Mouse (Mus musculus): ENCODE data around the gene Fkbp11.

The Fkbp11 gene

DNA sequence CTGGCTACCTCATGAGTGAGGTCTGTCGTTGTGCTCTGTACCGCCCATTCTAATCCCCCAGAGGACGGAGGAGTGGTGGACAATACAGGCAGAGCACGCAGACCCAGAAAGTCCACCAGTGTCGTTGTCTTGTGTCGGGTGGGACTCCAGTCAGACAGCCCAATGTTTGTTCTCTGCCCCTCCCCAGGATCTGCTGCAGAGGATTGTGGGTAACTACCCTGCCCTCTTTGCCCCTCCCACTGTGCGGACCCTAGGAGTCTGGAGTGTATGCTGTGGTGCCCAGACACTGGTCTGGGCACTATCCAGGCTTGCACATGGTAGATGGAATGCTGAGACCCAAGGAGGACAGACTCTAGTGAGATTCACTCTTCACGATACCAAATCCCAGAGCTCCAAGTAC lies 31.8 kb downstream of the Fkbp11 start:
- no peak for DNase-seq (ENCODE audit: low spot score in 2 of 2)

DNA sequence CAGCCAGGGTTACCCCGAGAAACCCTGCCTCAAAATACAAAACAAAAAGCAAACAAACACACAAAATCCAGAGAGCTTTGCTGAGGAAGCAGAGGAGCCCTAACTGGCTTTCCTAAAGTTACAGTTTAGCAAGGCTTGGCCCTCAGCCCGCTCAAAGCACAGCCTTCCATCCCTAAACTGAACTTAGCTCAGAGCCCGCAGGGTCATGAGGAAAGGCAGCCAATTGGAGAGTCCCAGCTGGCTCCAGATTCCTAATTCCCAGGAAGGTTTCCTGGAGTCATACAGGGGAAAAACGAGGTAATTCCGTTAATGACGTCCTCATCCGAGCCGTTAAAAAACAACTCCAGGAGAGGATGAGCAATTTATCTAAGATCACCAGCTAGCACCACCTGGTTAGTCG lies 32.3 kb downstream of the Fkbp11 start:
- DNase-seq (ENCODE audit: low spot score in 2 of 2), result no peak

DNA sequence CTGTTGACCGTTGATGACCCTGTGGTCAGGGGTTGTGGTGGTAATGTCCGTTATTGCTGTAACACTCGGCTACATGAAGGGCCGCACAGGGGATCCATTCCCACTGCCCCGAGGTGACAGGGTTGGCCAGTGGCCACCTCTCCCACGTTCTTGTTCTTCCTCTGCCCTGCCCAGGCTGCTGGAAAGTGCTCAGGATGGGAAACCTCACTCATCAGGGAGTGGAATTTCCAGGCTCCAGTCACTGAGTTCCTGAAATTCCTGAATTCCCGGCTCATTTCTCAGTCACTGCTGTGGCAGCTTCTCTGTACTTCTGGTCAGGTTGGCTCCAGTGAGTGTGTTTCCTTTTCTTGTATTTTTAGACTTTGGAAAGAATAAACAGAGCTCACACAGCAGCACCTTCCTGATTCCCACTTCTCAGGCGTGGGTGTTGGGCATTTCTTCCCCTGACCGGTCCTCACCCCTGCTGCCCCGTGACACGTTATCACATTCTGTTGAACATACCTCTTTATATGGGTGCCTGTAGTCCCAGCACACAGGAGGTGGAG lies 35.8 kb downstream of the Fkbp11 start:
- DNase-seq (ENCODE audit: low spot score in 2 of 2), result no peak

DNA sequence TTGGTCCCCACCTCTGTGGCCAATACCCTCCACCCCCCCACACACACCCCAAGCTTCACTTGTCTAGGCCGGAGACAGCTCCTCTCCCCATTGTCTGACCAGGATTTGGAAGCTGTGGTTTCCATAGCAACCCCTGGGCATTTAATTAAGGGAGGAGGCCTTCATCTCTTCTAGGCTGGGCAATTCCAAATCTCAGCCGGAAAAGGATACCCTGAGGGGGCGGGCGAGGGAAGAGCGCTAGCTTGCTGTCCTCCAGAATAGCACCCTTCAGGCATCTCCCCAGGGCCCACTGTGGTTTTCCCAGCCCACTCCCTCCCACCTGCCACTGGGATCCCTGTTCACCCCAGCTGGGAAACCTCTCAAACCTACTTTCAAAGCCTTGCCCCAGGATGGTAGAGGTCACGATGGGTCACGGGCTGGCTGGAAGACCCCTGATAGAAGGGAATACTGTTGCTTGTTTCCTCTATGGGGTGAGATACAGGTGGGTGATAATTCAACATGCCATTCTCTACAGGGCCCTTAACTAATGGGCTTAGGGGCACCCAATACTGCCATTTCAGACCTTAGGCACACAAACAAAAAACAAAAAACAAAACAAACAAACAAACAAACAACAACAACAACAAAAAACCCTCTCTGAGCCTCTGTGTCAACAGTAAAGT lies 36.4 kb downstream of the Fkbp11 start:
- no peak for DNase-seq (ENCODE audit: low spot score in 2 of 2)

DNA sequence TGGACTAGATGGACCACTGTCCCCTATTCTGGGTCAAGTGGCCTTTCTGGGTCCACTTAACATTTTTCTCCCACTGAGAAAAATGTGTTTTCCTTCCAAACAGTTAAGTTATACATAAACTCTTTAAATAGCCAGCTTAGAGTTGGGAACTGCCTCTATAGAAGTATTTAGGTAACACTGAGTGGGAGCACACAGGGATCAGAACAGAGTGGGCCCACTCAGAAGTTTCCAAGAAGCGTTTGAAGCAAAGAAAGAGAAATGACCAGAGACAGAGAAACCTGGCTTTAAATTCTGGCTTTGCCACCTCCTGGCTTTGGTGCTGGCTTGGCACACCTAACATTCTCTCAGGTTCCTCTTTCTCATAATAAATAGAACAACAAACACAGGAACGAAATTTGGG lies 38.3 kb downstream of the Fkbp11 start:
- no peak for DNase-seq (ENCODE audit: low spot score in 2 of 2)

DNA sequence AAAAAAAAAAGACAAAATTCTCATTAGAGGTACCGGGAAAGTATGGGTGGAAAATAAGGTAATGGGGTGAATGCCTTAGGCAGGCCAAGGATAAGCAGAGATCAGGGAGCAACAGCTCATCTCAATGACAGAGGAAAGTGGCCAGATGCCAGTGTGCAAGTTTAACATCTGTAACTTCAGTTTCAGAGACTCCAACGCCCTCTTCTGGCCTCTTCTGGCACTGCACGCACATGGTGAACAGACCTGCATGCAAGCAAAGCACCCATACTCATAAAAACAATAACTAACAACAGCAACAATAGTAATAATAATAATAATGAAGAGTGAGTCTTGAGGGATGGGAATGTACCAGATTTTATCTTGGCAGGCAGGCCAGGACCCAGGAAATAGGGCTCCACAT lies 42.1 kb downstream of the Fkbp11 start:
- DNase-seq (ENCODE audit: low spot score in 2 of 2), result peak in 1 of 2 experiments; percentile 43

DNA sequence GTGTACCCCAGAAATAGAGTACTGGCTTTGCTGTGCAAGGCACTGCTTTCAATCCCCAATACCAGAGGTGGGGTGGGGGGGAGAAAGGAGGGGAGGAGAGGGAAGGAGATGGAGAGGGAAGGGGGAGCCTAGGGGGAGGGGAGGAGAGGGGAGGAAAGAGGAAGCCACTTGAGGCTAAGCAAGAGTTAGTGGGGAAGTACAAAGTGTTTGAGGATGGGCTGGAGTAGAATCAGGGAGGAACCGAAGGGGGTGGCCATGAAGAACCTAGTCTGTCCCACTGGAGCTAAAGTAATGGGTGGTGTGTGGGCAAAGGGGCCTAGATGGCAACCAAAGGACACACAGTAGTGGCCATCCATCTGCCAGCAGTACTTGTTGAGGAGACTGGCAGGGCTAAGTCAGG lies 44.3 kb downstream of the Fkbp11 start:
- DNase-seq (ENCODE audit: low spot score in 2 of 2), result no peak

DNA sequence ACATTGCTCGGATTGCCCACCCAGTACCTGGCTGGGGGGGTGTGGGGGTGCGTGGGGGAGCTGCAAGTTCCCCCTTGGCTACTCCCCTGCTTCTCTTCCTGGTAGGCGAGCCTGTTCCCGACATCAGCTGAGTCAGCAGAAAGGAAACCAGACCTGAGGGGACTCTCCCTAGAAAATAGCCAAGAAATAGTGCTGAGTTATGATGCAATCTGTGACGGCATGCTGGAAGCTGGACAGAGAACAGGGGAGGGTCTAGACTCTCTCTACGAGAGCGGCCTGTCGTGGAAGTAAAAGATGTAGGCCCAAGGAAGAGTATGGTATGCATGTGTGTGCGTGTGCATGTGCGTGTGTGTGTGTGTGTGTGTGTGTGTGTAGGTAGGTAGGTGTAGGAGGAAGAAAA lies 44.8 kb downstream of the Fkbp11 start:
- DNase-seq (ENCODE audit: low spot score in 2 of 2), result no peak

DNA sequence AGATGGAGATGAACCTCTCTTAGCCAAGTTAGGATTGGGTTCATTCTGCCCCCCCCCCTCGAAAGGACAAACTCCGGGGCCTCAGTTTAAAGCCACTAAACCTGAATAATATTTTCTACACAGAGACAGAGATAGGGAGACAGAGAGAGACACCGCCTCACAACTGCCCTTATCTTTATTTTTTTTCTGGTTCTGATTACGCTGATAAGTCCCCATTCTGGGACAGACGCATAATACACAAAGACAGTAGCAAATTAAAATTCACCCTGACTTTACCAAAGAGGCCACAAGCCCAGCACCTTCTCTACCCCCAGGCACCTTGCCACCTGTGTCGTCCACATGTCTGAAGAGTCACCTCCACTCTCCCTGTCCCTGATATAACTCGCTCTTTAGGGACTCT lies 46.4 kb downstream of the Fkbp11 start:
- DNase-seq (ENCODE audit: low spot score in 2 of 2), result no peak

DNA sequence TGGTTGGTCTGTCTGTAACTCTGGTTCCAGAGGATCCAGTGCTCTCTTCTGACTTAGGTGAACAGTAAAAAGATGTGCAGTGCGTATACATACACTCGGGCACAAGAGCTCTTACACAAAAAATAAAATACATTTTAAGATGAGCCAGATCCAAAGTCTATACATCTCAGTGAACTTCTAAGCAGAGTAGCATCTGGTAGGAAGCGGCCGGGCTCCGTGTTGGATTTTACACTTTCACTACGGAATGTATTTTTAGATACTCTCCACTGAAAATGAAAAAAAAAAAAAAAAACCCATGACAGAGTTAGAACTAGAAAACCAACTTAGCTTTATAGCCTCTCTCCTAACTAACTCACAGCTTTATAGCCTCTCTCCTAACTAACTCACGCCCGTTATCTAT lies 47.3 kb downstream of the Fkbp11 start:
- no peak for DNase-seq (ENCODE audit: low spot score in 2 of 2)

DNA sequence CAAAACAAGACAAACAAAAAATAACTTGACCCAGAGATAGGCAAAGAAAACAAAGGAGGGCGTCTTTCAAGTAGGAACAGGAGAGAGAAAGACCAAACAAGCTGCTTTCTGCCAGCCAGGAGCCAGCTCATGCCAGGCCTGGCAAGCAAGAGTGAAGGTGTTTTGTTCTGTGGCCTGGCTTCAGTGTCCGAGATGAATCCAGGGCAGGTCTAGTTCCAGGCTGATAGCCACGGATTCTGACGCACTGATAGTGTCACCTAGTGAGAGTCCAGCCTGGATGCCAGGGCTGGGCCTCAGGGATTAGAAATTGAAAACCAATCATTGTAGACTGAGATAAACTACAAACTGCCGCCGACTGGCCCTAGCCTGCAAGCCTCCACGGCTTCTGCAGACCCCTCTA lies 50.0 kb downstream of the Fkbp11 start:
- no peak for DNase-seq (ENCODE audit: low spot score in 2 of 2)

DNA sequence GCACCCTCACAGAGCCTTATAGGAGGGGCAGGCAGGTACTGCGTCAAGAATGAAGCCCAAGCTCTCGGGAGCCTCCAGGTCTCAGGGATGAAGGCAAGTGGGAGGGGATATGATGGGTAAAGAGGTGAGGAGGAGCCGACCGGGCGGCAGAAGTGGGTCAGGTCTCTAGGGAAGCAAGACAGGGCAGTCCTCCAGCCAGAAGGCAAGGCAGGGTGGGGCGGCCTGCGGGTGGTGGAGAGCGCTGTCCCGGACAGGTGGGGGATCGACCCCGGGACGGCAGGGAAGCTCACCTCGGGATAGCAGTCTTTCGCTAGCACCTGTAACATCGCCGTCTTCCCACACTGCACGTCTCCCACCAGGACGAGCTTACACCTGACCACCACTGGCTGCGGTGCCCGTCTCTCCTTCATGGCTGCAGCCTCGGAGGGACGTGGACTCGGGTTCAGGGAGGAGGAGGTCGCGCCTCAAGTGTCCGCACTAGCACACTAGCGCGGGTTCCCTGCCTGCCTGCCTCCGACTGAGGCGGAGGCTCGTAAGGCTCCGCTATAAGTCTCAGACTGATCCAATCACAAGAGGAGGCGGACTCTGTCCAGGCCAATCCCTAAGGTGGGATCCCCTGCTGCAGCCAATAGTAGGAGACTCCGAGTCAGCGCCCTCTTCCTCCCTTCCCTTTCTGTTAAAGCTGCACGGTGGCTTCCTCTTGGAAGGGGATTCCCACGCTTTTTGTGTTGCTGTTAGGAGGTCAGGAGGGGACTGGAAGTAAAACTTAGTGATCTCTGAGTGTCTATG lies 50.9 kb downstream of the Fkbp11 start, which contains the start of gene Rnd1:
TSS of gene Rnd1 (minus strand) at position 522 of the 789 bp plus-strand sequence.
- peak; percentile 26 to 59 for DNase-seq (ENCODE audit: low spot score in 2 of 2)

DNA sequence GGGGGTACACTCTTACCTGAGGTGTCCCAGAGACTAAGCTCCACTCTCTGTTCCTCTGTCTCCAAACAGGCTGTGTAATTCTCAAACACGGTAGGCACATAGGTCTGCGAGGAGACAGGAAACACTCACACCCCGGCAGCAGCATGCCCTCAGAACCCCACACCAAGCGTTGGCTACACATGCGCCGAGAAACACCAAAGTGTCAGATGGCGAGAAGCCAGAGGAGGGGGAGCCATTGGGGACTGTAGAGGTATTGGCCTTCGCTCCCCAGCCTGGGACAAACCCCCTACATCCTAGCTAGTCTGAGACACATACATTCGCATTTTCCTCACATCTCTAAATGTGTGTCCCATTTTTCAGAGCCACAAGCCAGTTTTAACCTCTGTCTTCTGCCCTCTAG lies 51.5 kb downstream of the Fkbp11 start:
- DNase-seq (ENCODE audit: low spot score in 2 of 2), result no peak

DNA sequence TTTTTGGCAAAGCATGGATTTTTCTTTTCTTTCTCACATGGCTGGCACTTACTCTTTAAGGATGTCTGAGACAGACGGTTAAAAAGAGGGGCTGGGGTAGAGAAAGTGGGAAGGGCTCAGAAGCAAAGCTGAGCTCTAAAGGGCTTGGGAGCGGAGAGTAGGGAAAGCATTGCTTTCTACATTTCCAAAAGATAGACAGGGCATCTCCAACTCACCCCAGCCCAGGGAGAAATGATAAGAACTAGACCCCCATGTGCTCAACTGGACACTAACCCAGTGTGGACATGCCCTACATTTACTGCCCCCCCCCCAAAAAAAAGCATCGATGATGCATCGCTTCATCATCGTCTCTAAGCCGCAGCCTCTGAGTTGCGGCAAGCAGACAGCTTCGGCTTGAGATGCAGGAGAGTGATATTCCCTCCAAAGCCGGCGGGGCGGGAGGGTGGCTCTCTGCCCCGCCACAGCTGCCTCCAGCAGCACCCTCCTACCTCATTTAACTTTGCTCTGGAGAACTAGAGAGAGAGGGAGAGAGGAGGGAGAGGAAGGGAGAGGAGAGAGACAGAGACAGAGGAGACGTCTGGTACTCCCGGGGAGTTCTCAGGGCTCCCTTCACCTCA lies 52.3 kb downstream of the Fkbp11 start:
- no peak for DNase-seq (ENCODE audit: low spot score in 2 of 2)

DNA sequence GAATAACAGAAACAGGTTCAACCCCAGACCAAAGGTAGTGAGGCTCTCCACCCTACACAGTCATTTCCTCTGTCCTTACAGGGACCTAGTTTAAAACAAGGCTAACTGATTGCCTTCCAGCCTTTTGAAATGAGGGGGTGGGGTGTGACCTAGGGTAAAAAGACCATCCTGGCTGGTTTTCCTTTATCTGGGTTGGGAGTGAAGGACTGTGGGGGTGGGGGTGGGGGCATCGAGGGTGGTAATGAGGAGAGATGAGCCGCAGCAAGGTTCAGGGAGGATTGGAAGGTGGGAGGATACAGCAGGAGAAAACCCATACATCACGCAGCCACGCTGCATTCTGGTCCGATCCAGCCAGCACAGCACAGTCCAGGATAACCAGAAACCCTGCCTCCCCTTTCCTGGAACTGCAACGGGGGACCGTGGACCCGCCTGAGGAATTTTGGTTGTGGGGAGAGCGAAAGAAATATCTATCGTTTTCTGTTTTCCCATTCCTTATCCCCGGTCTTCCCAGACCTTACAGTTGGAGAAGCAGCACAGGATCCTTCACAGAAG lies 52.9 kb downstream of the Fkbp11 start:
- no peak for DNase-seq (ENCODE audit: low spot score in 2 of 2)
